Mouse (Mus musculus): ENCODE data around the gene Rnf121. TPM values are rescaled to one million over a fixed set of nuclear protein-coding genes. Genes with fewer than 3 reads are reported as not detected.
"Not testable (repeated sequence)": the region's sequence is repeated elsewhere in the genome, so short reads cannot be mapped to it uniquely, and the experiment has no call there.

The Rnf121 gene
- polyA plus RNA-seq, 1 experiment from 2014 or later, result 34.1 TPM

- no peak overlapping the region for H3K9ac ChIP-seq (replicated peaks; ENCODE audit: low read length)
- no peak overlapping the region for H3K27ac ChIP-seq (ENCODE audit: low read length)
- H3K36me3 ChIP-seq (ENCODE audit: insufficient read depth, low read length), result peaks cover 75% of the 10 kb centered on the region
- no peaks in the 10 kb centered on the region for H3K4me1 ChIP-seq (ENCODE audit: insufficient read depth, low read length)
- H3K27me3 ChIP-seq (ENCODE audit: insufficient read depth, low read length), result no peaks in the 10 kb centered on the region
- H3K9me3 ChIP-seq (ENCODE audit: low read length), result no peaks in the 10 kb centered on the region
- WGBS, result 76% methylated on average over 7 of the region's 7 CpGs
- H3K4me3 ChIP-seq (ENCODE audit: low read length), result no peak overlapping the region
- ATAC-seq (ENCODE audit: low FRiP score, low TSS enrichment), result no peak
- H3K4me2 ChIP-seq (replicated peaks; ENCODE audit: low read depth, low read length), result no peak overlapping the region
Observed at GRCm38 (mm10) chr7:102078517-102078916, 13.2 kb upstream of the Rnf121 start.

- ATAC-seq (ENCODE audit: low FRiP score, low TSS enrichment), result 0 out of 2 replicates have a peak, but pooled peaks have one; percentile 35
- H3K36me3 ChIP-seq (ENCODE audit: insufficient read depth, low read length), result peaks cover 68% of the 10 kb centered on the region
- WGBS, result 84% methylated on average over 7 of the region's 7 CpGs
Observed at GRCm38 (mm10) chr7:102076714-102077296, 11.5 kb upstream of the Rnf121 start.

GRCm38 (mm10) chr7:102066363-102066762, 1.1 kb upstream of the Rnf121 start:
- Histone ChIP-seq H3K9me3 (ENCODE audit: low read length) (no peaks in the 10 kb centered on the region), H3K36me3 (ENCODE audit: insufficient read depth, low read length) (peaks cover 5% of the 10 kb centered on the region; the same call in 1 of the 2 replicates), H3K4me3 (ENCODE audit: low read length) (peak overlapping the region; percentile 76), H3K9ac (replicated peaks; ENCODE audit: low read length) (peak overlapping the region; percentile 78), H3K27me3 (ENCODE audit: insufficient read depth, low read length) (no peaks in the 10 kb centered on the region), H3K4me2 (replicated peaks; ENCODE audit: low read depth, low read length) (peak overlapping the region; percentile 64), H3K27ac (ENCODE audit: low read length) (no peak overlapping the region), H3K4me1 (ENCODE audit: insufficient read depth, low read length) (peaks cover 23% of the 10 kb centered on the region)
- no peak for ATAC-seq (ENCODE audit: low FRiP score, low TSS enrichment)
- WGBS, result 66% methylated on average over 6 of the region's 6 CpGs

More at GRCm38 (mm10) chr7:102076714-102077296, 11.5 kb upstream of the Rnf121 start:
- Histone ChIP-seq H3K4me3 (ENCODE audit: low read length) (no peak overlapping the region), H3K4me1 (ENCODE audit: insufficient read depth, low read length) (no peaks in the 10 kb centered on the region), H3K9ac (replicated peaks; ENCODE audit: low read length) (no peak overlapping the region), H3K4me2 (replicated peaks; ENCODE audit: low read depth, low read length) (no peak overlapping the region), H3K27ac (ENCODE audit: low read length) (no peak overlapping the region), H3K27me3 (ENCODE audit: insufficient read depth, low read length) (no peaks in the 10 kb centered on the region), H3K9me3 (ENCODE audit: low read length) (no peaks in the 10 kb centered on the region)

GRCm38 (mm10) chr7:102064655-102065045, 619 bp downstream of the Rnf121 start:
- Histone ChIP-seq H3K36me3 (ENCODE audit: insufficient read depth, low read length) (peaks cover 2% of the 10 kb centered on the region; the same call in 1 of the 2 replicates), H3K9me3 (ENCODE audit: low read length) (no peaks in the 10 kb centered on the region), H3K27ac (ENCODE audit: low read length) (peak overlapping the region; percentile 91), H3K4me3 (ENCODE audit: low read length) (peak overlapping the region; percentile 76), H3K4me2 (replicated peaks; ENCODE audit: low read depth, low read length) (peak overlapping the region; percentile 67), H3K27me3 (ENCODE audit: insufficient read depth, low read length) (no peaks in the 10 kb centered on the region), H3K9ac (replicated peaks; ENCODE audit: low read length) (peak overlapping the region; percentile 78), H3K4me1 (ENCODE audit: insufficient read depth, low read length) (peaks cover 23% of the 10 kb centered on the region)
- ATAC-seq (ENCODE audit: low FRiP score, low TSS enrichment), result peak; percentile 28
- 0% methylated on average over 9 of the region's 9 CpGs for WGBS

GRCm38 (mm10) chr7:102063891-102064290, 1.4 kb downstream of the Rnf121 start:
- H3K9me3 ChIP-seq (ENCODE audit: low read length), result no peaks in the 10 kb centered on the region
- 0 out of 2 replicates have a peak overlapping the region, but pooled peaks have one; percentile 78 for H3K9ac ChIP-seq (replicated peaks; ENCODE audit: low read length)
- peak overlapping the region; percentile 76 for H3K4me3 ChIP-seq (ENCODE audit: low read length)
- peak overlapping the region; percentile 67 for H3K4me2 ChIP-seq (replicated peaks; ENCODE audit: low read depth, low read length)
- no peaks in the 10 kb centered on the region for H3K27me3 ChIP-seq (ENCODE audit: insufficient read depth, low read length)
- 77% methylated on average over 9 of the region's 9 CpGs for WGBS
- H3K4me1 ChIP-seq (ENCODE audit: insufficient read depth, low read length), result peaks cover 23% of the 10 kb centered on the region
- no peak for ATAC-seq (ENCODE audit: low FRiP score, low TSS enrichment)
- no peak overlapping the region for H3K27ac ChIP-seq (ENCODE audit: low read length)
- H3K36me3 ChIP-seq (ENCODE audit: insufficient read depth, low read length), result 0 out of 2 replicates have a peak, but pooled peaks cover 8% of the 10 kb centered on the region

- Histone ChIP-seq H3K9me3 (ENCODE audit: low read length) (no peaks in the 10 kb centered on the region), H3K27me3 (ENCODE audit: insufficient read depth, low read length) (no peaks in the 10 kb centered on the region), H3K4me1 (ENCODE audit: insufficient read depth, low read length) (peaks cover 22% of the 10 kb centered on the region), H3K36me3 (ENCODE audit: insufficient read depth, low read length) (peaks cover 14% of the 10 kb centered on the region; the same call in 1 of the 2 replicates), H3K4me2 (replicated peaks; ENCODE audit: low read depth, low read length) (no peak overlapping the region), H3K4me3 (ENCODE audit: low read length) (no peak overlapping the region), H3K27ac (ENCODE audit: low read length) (no peak overlapping the region; the same call in 1 of the 2 replicates), H3K9ac (replicated peaks; ENCODE audit: low read length) (no peak overlapping the region)
- no peak for ATAC-seq (ENCODE audit: low FRiP score, low TSS enrichment)
- WGBS, result 59% methylated on average over 1 of the region's 1 CpGs
Observed at GRCm38 (mm10) chr7:102062203-102062602, 3.1 kb downstream of the Rnf121 start.

GRCm38 (mm10) chr7:102061353-102061752, 3.9 kb downstream of the Rnf121 start:
- Histone ChIP-seq H3K9ac (replicated peaks; ENCODE audit: low read length) (no peak overlapping the region), H3K4me3 (ENCODE audit: low read length) (no peak overlapping the region), H3K9me3 (ENCODE audit: low read length) (no peaks in the 10 kb centered on the region), H3K27ac (ENCODE audit: low read length) (no peak overlapping the region), H3K4me1 (ENCODE audit: insufficient read depth, low read length) (peaks cover 18% of the 10 kb centered on the region), H3K4me2 (replicated peaks; ENCODE audit: low read depth, low read length) (no peak overlapping the region), H3K27me3 (ENCODE audit: insufficient read depth, low read length) (no peaks in the 10 kb centered on the region), H3K36me3 (ENCODE audit: insufficient read depth, low read length) (peaks cover 14% of the 10 kb centered on the region; the same call in 1 of the 2 replicates)
- 87% methylated on average over 3 of the region's 3 CpGs for WGBS
- ATAC-seq (ENCODE audit: low FRiP score, low TSS enrichment), result no peak

GRCm38 (mm10) chr7:102048524-102048923, 16.7 kb downstream of the Rnf121 start:
- H3K9ac ChIP-seq (replicated peaks; ENCODE audit: low read length); H3K4me2 ChIP-seq (replicated peaks; ENCODE audit: low read depth, low read length); H3K9me3 ChIP-seq (ENCODE audit: low read length): not testable (repeated sequence)

GRCm38 (mm10) chr7:102042314-102042713, 23.0 kb downstream of the Rnf121 start:
- no peak overlapping the region for H3K4me2 ChIP-seq (replicated peaks; ENCODE audit: low read depth, low read length)
- WGBS, result 63% methylated on average over 2 of the region's 2 CpGs

More at GRCm38 (mm10) chr7:102048524-102048923, 16.7 kb downstream of the Rnf121 start:
- H3K27ac ChIP-seq (ENCODE audit: low read length); H3K36me3 ChIP-seq (ENCODE audit: insufficient read depth, low read length); H3K4me1 ChIP-seq (ENCODE audit: insufficient read depth, low read length); ATAC-seq (ENCODE audit: low FRiP score, low TSS enrichment); H3K27me3 ChIP-seq (ENCODE audit: insufficient read depth, low read length); H3K4me3 ChIP-seq (ENCODE audit: low read length): not testable (repeated sequence)

GRCm38 (mm10) chr7:102037318-102037717, 28.0 kb downstream of the Rnf121 start:
- Histone ChIP-seq H3K36me3 (ENCODE audit: insufficient read depth, low read length) (peaks cover 65% of the 10 kb centered on the region), H3K27ac (ENCODE audit: low read length) (no peak overlapping the region), H3K4me3 (ENCODE audit: low read length) (no peak overlapping the region), H3K9me3 (ENCODE audit: low read length) (no peaks in the 10 kb centered on the region), H3K4me2 (replicated peaks; ENCODE audit: low read depth, low read length) (no peak overlapping the region), H3K27me3 (ENCODE audit: insufficient read depth, low read length) (no peaks in the 10 kb centered on the region), H3K4me1 (ENCODE audit: insufficient read depth, low read length) (no peaks in the 10 kb centered on the region), H3K9ac (replicated peaks; ENCODE audit: low read length) (no peak overlapping the region)
- WGBS, result 94% methylated on average over 3 of the region's 3 CpGs
- ATAC-seq (ENCODE audit: low FRiP score, low TSS enrichment), result no peak

More at GRCm38 (mm10) chr7:102042314-102042713, 23.0 kb downstream of the Rnf121 start:
- no peaks in the 10 kb centered on the region for H3K9me3 ChIP-seq (ENCODE audit: low read length)
- peaks cover 31% of the 10 kb centered on the region for H3K36me3 ChIP-seq (ENCODE audit: insufficient read depth, low read length)
- H3K27me3 ChIP-seq (ENCODE audit: insufficient read depth, low read length), result no peaks in the 10 kb centered on the region
- H3K4me3 ChIP-seq (ENCODE audit: low read length), result no peak overlapping the region
- no peak for ATAC-seq (ENCODE audit: low FRiP score, low TSS enrichment)
- H3K4me1 ChIP-seq (ENCODE audit: insufficient read depth, low read length), result no peaks in the 10 kb centered on the region
- no peak overlapping the region for H3K27ac ChIP-seq (ENCODE audit: low read length)
- no peak overlapping the region for H3K9ac ChIP-seq (replicated peaks; ENCODE audit: low read length)

All from kidney, embryonic 16.5 days (tissue).